Mouse (Mus musculus) liver, adult 2 months (tissue): ENCODE measurements around the gene Pofut2.

Experiments
- CTCF ChIP-seq: fragments of 200-500 bp; IDR thresholded peaks from 2 replicates; pipeline ENCODE4 v1.5.1; 2011; ENCODE audit warnings: low read depth, low read length, control low read depth
- POLR2A ChIP-seq: fragments of 200-500 bp; IDR thresholded peaks from 2 replicates; pipeline ENCODE4 v1.6.1; 2011; ENCODE audit warnings: low read length, control low read depth; ENCODE audit not compliant: insufficient read depth; ENCODE audit errors: extremely low read depth

- TF ChIP-seq CTCF = no peak
- no peak for TF ChIP-seq POLR2A
Observed at GRCm38 (mm10) chr10:77217155-77217731, 41.8 kb upstream of the Pofut2 start.
